Mouse (Mus musculus) spleen, embryonic (tissue): Measurements from ENCODE around the gene Polr3g.
"Not testable (repeated sequence)": the region's sequence is repeated elsewhere in the genome, so short reads cannot be mapped to it uniquely, and the experiment has no call there.

Experiments used
- CTCF ChIA-PET: fragments of 350-600 bp; sonication (Branson Sonifier 250); formaldehyde crosslinking; loops from one replicate; lab custom pipeline; 2022; lab: Charles Lee

Gene Polr3g

GRCm38 (mm10) chr13:81689587-81689986 lies 21.2 kb downstream of the Polr3g start:
- CTCF ChIA-PET = no interaction called here

GRCm38 (mm10) chr13:81684884-81685283 lies 25.9 kb downstream of the Polr3g start:
- CTCF ChIA-PET = no interaction called here

- CTCF ChIA-PET = no interaction called here
Measured at GRCm38 (mm10) chr13:81684258-81684657, 26.6 kb downstream of the Polr3g start.

GRCm38 (mm10) chr13:81683107-81683506 lies 27.7 kb downstream of the Polr3g start:
- CTCF ChIA-PET = no interaction called here

GRCm38 (mm10) chr13:81675333-81675732 lies 35.5 kb downstream of the Polr3g start:
- CTCF ChIA-PET = interaction anchor here (1.2 kb wide), 1 partner anchor 11 kb away, joined by 3 read pairs; no protein-coding TSS in a partner anchor

- CTCF ChIA-PET = no interaction called here
Measured at GRCm38 (mm10) chr13:81667713-81668112, 43.1 kb downstream of the Polr3g start.

GRCm38 (mm10) chr13:81664331-81664698 lies 46.5 kb downstream of the Polr3g start:
- CTCF ChIA-PET = interaction anchor here (0.6 kb wide), 1 partner anchor 11 kb away, joined by 6 read pairs; no protein-coding TSS in a partner anchor

- CTCF ChIA-PET = interaction anchor here (0.6 kb wide), 1 partner anchor 11 kb away, joined by 6 read pairs; no protein-coding TSS in a partner anchor
Measured at GRCm38 (mm10) chr13:81663566-81664330, 47.1 kb downstream of the Polr3g start.

GRCm38 (mm10) chr13:81658053-81658752 lies 52.6 kb downstream of the Polr3g start:
- CTCF ChIA-PET = no interaction called here

- CTCF ChIA-PET = no interaction called here
Measured at GRCm38 (mm10) chr13:81657351-81658052, 53.3 kb downstream of the Polr3g start, which contains the start of gene Lysmd3. Gene Lysmd3 (plus strand): TSS chr13:81657663.

GRCm38 (mm10) chr13:81657008-81657350 lies 53.8 kb downstream of the Polr3g start:
- CTCF ChIA-PET = no interaction called here

- CTCF ChIA-PET = no interaction called here
Measured at GRCm38 (mm10) chr13:81656091-81656850, 54.5 kb downstream of the Polr3g start.

GRCm38 (mm10) chr13:81650382-81650781 lies 60.4 kb downstream of the Polr3g start:
- CTCF ChIA-PET = not testable (repeated sequence)

GRCm38 (mm10) chr13:81646348-81646747 lies 64.5 kb downstream of the Polr3g start:
- CTCF ChIA-PET = no interaction called here

- CTCF ChIA-PET = no interaction called here
Measured at GRCm38 (mm10) chr13:81644047-81644565, 66.7 kb downstream of the Polr3g start.

GRCm38 (mm10) chr13:81642491-81643149 lies 68.2 kb downstream of the Polr3g start:
- CTCF ChIA-PET = interaction anchor here (0.8 kb wide), 1 partner anchor 122 kb away, joined by 3 read pairs; no protein-coding TSS in a partner anchor

- CTCF ChIA-PET = interaction anchor here (0.6 to 1.0 kb wide), 3 partner anchors 11 to 123 kb away, joined by 3 read pairs; no protein-coding TSS in a partner anchor
Measured at GRCm38 (mm10) chr13:81641289-81642045, 69.3 kb downstream of the Polr3g start.

- CTCF ChIA-PET = interaction anchor here (0.6 to 1.0 kb wide), 2 partner anchors 12 kb away, joined by 3 read pairs; no protein-coding TSS in a partner anchor
Measured at GRCm38 (mm10) chr13:81640881-81641280, 69.9 kb downstream of the Polr3g start.

GRCm38 (mm10) chr13:81639624-81640023 lies 71.2 kb downstream of the Polr3g start:
- CTCF ChIA-PET = no interaction called here
